Mouse (Mus musculus) heart, adult 8-10 months (tissue): ENCODE data around the gene Rpa3. TPM values are rescaled to one million over a fixed set of nuclear protein-coding genes. Genes with fewer than 3 reads are reported as not detected.
A peak's percentile ranks its signal among the peaks of the same experiment; 100 is the strongest.

Source experiments
- DNase-seq: peaks from one replicate; pipeline ENCODE4 v3.0.0; 2022; ENCODE audit warnings: low spot score
- total RNA-seq, 4 experiments: library from RNA; stranded (reverse); gene quantifications; 2 replicates each; pipeline ENCODE4 v1.2.4; 2022

Gene Rpa3
- total RNA-seq = 10 to 100 TPM; 16.5 to 23.1 (median 21.4) TPM

DNA sequence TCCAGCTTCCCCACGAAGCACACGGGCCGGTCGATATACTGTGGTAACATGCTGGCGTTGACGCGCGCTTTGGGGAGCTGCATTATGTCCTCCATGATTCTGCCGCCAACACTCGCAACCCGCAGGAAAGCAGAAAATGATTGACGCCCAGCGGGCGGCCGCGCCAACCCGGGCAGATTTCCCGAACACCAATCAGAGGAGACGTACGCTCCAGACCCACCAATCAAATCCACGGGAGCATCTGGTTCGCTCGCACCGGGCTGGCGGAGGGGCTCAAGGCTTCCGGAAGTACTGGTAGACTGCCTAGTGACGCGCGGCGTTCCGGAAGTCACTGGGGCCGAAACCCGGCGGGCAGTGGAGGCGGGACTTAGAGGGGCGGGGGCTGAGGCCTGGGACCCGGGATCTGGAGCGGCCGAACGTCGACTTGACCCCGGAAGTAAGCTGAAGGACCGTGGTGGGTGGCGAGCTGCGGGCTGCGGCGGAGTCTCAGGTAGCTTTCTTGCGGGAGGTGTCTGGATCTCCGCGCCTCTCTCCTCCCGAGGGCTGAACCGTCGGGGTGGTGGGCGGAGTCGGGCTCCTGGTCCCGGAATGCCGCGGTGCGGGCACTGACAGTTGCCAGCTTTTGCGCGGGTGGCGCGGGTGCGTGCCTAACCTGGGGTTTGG lies at the start of gene Rpa3, which contains the start of the genes Umad1 and Gm45062:
Rpa3 (minus strand) TSS at position 170 of the 663 bp plus-strand sequence.
Umad1 (plus strand) TSS at position 285 of the 663 bp plus-strand sequence.
Gm45062 (plus strand) TSS at position 447 of the 663 bp plus-strand sequence.
- DNase-seq = peak; percentile 98

DNA sequence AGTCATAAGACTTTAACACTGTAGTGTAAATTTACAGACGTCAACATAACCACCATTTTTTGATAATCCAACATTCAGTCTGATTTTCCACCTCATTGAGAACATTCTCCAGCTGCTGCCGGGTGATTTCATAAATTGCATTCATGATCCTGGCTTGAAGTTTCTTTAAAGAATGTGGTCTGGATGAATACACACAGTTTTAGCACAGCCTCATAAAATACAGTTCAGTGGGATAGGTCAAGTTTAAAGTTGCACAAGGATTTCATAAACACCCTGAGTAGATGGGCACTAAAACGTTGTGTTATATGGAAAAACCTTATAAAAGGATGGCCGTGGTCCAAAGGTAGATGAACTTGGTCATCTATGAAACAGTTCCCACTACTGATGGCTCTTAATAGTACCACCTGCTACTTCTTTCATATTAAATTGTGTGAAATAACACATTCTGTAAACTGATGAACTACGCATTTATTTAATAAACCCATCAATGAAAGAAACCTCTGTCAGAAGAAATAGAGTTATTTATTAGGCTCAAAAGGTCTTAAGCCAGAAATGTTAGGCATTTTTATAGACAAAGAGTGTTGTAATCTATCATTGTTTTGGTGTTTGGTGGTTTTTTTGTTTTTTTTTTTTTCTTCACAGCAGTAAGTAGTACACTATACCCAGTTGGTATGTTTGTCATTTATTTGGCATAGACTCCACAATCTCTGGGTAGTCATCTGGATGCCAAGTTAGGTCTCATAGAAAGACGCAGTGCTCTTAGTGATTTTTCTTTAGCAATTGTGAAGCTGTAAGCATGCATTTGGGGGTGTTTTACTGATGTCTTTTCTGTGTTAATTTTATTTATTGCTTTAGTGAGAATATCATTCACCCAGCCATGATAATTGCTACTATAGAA lies 49.2 kb upstream of the Rpa3 start:
- DNase-seq = no peak

DNA sequence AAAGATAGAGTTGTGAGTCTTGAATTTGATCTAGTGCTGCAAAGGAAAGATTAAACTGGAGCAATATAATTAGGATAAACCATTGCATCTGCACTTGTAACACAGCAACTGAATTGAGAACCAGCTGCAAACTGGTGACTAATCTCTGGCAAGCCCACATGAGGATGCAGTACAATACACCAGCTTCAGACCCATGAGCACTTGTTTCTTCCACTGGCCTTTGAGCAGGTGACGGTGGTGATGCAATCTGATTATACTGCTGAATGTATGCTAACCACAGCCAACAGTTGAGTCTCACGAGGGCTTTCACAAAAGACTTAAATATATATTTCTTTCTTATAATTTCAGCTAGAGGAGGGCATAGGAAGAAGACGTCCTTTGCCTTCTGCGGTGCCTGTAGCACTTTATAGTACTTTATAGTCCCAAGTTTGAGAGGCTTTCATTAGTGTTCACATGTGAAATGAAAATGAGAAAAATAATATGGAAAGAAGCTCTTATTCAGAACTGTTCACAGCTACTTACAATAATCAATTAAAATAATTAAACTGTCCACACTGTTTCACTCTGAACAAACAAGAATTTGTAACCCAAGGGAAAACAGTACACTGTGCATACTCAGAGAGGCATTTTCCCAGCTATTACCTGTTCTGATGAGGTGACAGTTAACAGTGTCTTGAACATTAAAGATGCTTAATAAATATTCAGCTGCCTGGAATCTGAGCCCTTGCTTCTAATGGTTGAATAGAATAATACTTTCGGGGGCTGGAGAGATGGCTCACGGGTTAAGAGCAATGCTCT lies 40.3 kb upstream of the Rpa3 start:
- DNase-seq = no peak

DNA sequence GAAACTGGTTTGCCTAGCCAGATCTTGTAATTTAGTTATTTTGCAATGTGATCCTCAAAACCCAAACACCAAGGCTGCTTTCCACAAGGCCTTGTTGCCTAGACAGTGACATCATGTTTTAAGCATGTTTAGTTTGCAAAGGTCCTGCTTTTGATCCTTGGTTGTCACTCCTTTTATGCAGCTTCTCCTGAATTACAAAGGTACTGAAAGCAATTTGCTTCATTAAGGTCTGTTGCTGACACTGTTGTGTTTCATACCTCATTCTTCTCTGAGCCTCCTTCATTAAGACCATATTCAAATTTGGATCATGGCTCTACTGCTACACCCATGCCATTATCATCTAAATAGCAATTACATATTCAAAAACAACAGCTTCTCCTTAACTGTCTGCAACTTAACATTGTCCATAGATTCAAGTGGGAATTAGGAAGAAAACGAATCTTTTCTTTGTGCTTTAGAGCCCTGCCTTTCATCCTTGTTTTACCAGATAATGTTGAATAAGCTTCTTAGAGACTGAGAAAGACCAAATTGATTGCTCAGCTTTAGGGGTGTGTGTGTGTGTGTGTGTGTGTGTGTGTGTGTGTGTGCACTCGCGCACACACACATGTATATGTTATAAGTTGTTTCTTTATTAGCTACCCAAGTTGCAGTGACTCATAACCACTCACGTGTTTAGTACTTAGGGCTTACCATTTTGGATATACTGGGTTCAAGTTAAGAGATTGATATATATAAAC lies 35.2 kb upstream of the Rpa3 start:
- DNase-seq = no peak

DNA sequence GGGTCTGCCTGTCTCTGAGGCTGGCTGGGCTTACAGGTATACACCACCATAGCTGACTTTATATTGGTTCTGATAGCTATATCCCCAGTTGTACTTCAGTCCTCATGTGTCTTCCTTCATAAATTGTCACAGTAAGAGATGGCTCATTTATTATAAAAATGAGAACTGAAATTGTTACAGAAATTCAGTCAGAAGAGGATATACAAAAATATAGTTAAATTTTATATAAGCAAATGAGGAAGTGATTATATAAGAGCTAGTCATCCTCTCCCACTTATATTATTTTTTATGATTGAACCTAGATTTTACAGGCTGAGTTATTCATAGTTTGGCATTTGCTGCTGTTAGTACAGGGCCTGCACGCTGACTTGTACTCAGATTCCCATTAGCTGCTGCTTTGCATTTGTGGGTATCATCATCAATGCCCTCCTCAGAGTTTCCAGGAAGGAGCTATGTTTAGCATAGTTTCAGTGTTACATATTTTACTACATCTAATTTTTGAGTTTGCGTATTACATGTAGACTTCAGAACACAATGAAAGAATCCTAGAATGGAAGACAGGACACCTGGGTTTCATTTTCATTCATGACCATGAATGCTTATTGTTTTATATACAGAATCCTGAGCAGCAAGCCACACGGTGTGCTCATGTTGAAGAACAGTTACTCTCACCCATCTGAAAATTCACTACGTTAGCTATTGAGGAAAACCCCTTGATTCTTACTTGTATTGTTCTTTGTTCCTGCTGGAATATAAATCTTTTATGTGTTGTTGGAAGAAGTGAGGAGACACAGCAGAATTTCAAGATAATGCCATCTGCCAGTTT lies 30.0 kb upstream of the Rpa3 start:
- DNase-seq = no peak

DNA sequence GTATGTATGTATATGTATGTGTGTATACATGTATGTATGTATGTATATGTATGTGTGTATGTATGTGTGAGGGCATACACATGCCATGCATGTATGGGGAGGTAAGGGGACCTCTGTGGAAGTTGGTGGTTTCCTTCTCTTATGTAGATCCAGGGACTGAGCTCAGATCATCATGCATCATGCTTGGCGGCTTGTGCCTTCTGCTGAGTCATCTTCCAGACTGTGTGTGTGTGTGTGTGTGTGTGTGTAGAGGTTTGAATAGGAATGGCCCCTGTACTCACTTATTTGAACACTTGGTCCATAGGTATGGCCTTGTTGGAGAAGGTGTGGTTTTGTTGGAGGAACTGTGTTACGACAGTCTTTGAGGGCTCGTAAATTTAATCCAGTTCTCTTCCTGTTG lies 27.2 kb upstream of the Rpa3 start:
- no peak for DNase-seq

DNA sequence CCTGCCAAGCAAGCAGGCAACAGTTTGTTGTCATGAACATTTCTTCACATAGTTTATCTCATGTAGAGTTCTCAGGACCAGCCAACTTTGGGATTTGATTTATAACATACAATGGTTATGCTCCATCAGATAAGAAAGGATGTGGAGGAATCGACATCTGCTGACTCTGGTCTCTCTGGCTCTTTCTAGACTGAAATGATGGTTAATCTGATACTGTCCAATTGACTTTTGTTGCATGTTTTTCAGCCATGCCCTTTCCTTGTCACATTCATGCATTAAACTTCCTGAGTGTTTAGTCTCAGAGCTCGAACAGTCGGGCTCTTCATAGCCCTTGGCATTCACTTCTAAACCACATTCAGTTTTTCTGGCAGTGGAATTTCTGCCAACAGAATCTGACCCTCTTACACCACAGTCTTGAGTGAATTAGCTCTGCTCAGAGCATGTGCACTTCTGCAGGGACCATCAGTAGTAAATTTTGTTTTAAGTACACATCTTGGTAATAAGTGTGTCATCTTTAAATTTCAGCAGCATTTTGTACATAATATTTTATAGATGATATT lies 26.5 kb upstream of the Rpa3 start:
- no peak for DNase-seq

DNA sequence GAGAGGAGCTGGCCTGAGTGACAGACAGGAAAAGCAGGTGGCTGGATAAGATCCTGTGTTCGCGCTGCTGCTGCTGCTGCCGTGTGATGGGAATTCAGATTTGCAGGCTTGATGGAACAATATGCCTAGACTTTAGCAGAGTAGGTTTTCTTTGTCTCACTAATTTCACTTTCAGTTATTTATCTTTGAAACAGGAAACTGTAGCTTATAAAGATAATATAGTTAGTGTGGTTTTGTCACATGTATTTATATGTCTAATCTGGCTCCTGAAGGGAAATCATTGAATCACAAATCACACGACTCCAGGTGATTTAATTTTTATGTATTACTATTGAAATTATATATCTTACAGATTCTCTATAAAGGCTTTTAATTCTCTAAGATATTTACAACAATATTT lies 24.3 kb upstream of the Rpa3 start:
- no peak for DNase-seq

DNA sequence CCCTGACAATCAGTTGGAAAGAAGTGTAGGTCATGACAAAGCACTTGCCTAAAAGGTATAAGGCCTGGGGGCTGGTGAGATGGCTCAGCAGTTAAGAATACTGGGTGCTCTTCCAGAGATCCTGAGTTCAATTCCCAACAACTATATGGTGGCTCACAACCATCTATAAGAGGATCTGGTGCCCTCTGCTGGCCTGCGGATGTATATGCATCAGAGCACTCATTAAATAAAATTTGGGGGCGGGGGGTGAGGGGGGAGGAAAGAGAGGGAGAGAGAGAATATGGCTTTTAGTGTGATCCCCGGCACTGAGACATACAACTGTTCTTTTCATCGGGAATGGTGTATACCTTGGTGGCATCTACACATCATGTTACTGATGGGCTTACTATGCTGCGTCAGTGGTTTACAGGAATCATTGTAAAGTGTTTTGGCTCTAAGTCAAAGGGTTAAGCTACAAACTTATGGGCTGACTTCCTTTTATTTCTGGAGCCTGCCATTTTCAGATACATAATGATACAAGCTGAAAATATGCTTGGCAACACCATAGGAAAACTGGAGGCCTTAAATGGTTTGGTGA lies 19.5 kb upstream of the Rpa3 start:
- no peak for DNase-seq

DNA sequence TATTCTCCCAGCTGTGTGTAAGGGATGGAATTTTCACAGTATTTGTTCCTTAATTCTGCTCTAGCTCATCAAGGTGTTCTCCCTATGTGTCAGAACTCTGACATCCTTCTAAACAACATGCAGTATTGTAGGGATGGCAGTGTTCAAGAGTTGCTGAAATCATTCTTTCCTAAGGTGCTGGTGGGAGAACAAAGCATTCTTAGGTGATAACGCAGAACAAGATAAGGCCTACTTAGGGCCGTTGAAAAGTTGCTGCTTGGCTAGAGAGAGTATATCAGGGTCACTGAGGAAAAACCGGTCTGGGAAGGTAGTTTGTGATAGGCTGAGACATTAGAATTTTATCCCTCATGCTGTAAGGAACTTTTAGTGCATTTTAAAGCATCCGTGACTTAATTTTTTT lies 17.5 kb upstream of the Rpa3 start:
- DNase-seq = no peak

DNA sequence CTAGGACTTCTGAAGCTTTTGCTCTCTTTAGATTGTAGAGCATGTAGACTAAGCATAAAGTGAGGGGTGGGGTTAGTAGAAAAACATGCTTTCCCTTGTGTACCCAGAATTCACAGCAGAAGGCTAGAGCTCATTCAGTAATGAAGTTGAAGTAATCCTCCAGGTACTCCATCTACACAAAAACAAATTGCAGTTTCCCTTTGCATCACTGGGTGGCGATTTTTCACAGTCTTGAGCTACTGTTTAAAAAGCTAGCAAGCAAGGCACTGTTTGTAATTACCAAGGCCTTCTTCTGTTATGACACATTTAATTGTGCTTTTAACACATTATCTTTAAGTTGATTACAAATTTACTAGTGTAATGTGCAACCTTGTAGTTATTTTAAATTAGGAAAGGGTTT lies 16.1 kb upstream of the Rpa3 start:
- peak; percentile 75 for DNase-seq

DNA sequence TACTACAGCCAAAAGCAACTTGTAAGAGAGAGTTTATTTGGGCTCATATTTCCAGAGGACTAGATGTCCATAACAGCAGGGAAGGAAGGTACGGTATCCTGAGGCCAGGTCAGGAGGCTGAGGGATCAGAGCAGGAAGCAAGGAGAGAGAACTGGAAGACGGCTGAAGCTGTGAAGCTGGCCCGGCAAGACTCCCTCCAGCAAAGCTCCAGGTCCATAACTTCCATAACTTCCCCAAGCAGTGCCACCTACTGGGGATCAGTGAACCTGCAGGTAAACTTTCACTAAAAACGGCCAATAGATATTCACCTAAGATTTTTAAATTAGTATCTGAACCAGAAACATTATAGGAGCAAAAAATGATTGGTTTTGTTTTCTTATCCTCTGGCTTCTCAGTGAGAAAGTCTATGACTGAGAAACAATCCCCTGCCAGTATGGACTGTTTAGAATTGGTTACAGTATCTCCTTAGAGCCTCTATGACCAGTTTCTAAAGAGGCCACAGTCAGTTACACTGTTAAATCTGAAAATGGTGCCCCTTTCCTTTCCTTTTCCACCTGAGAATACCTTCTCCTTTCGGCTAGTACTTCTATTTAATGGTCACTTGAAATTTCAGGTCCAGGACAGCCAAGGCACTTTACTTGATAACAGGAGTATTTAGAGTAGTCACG lies 15.5 kb upstream of the Rpa3 start:
- peak; percentile 45 for DNase-seq

DNA sequence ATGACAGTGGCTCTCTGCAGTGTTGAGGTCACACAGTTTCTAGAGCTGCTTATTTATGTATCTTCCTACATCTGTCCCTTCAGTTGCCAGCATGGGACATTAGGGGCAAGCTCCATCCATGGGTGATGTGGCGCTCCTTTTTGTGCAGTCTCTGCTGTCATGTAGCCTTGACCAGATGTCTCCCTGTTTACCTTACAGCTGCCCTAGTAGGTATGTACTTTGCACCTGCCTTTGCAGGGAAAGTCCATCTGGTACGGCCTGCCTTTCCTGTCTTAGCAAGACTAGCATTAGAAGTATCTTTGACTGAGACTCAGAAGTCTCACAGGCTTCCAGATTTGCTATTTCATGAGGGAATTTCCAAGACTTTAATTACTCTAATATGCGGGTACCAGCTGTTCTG lies 12.1 kb upstream of the Rpa3 start:
- DNase-seq = no peak

DNA sequence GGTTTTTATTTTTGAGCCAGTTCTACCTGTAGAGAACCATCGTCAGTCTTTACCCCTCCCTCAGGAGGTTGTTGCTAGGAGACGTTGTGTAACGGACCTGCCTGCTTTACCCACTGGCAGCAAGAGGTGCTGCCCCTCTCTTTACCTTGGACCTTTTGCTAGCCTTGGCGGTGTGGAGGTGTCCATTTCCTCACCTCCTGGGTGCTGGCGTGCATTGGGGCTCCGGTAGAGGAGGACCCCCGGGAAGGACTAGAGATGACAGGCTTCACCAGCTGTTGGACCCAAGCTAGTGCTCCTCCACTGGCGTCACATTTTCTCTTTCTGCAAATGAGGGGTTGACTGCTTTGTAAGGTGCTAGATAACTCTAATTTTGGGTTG lies 683 bp upstream of the Rpa3 start:
- no peak for DNase-seq

DNA sequence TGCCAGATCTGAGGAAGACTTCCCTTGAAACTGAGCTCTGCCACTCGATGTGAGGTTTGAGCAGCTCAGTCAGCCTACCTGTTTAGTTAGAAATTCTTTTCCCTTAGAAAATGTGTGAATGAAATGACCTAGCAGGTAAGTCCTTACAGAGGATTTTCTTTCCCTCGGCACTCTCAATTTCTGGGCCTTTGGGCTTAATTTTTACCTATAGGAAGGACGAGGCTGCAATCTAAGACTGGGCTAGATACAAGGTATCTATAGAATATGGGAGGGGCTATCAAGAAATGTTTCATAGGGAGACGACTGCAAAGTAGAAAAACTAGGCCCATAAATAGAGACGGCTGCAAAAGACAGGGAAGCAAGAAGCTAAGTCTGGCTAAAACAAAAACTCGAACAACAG lies 657 bp downstream of the Rpa3 start:
- DNase-seq = no peak

DNA sequence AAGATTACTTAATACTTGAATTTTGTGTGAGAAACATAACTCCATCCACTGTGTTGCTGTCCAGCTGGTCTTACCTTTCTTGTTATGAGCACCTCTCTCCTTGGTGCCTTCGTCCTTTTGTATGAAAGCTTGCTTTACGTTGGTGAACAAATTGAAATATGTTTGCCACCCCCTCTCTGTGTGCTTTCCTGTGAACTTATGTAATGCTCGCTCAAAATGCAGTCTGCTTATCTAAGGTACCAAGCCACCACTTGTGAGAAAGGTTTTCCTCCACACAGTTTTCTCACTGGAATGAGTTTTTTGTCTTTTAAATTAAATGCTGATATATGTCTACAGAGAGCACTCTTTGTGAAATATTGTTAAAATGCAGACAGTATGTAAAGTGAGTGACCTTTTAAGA lies 30.4 kb downstream of the Rpa3 start:
- DNase-seq = no peak

DNA sequence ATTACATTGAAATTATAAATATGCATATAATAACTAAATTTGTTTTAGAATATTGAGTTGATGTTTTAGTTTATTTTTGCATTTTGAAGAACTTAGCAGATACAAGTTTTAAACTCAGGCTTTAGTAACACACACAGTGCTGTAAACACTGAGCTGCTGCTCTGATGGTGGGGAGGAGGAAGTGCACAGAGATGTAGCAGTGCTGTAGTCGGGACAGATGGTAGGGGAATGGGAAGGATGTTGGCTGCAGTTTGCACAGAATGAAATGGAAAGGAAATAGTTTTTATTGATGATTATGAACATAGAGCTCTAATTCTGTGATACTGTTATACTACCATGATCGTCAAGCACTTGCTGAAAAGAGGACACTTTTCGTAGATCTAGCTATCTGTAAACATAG lies 31.9 kb downstream of the Rpa3 start:
- no peak for DNase-seq

DNA sequence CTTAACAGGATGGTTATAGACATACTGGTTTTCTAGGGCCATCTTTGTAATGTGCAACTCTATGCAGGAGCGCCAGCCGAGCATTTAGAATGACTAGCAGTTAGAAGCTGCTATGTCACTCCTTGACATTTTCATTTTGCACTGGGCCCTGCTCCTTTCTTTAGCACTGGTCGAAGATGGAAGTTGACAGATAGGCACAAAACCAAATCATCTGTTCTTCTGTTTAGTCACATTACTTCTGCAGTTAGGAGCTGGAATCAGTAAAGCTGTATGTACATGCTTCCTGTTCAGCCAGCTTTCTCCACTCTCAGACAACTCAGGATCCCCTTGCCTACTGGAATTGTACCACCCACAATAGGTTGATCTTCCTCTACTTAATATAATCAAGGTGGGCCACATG lies 48.3 kb downstream of the Rpa3 start:
- DNase-seq = no peak

DNA sequence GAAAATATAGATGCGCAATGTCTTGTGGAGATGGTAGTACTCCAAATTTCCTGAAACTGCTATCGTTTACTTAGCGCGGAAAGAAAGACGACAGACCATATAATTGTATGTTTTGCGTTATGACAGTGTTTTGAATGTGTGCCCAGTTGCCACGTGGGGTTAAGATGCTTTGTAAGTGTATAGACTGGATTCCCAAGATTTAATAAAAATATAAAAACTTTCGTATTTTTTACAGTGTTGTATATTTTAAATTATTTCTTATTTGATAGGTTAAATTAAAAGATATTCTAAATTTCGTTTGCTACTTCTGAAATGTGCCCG lies 49.1 kb downstream of the Rpa3 start:
- peak; percentile 14 for DNase-seq
